Mouse (Mus musculus) ES-E14 (cell line): ENCODE results near the gene Zdhhc14.

ENCODE experiments used
- CHD2 ChIP-seq: IDR thresholded peaks from 2 replicates; pipeline ENCODE4 v1.6.1; 2014; ENCODE audit warnings: mild to moderate bottlenecking, low read depth, low read length, inconsistent platforms
- HCFC1 ChIP-seq: IDR thresholded peaks from 2 replicates; pipeline ENCODE4 v1.6.1; 2012; ENCODE audit warnings: low read length, inconsistent platforms, borderline replicate concordance; ENCODE audit not compliant: insufficient read depth
- ZC3H11A ChIP-seq: IDR thresholded peaks from 2 replicates; pipeline ENCODE4 v1.6.1; 2012; ENCODE audit warnings: low read depth, mild to moderate bottlenecking, inconsistent platforms, low read length, borderline replicate concordance
- ZNF384 ChIP-seq: IDR thresholded peaks from 2 replicates; pipeline ENCODE4 v1.6.1; 2012; ENCODE audit warnings: low read depth, low read length, inconsistent platforms

DNA sequence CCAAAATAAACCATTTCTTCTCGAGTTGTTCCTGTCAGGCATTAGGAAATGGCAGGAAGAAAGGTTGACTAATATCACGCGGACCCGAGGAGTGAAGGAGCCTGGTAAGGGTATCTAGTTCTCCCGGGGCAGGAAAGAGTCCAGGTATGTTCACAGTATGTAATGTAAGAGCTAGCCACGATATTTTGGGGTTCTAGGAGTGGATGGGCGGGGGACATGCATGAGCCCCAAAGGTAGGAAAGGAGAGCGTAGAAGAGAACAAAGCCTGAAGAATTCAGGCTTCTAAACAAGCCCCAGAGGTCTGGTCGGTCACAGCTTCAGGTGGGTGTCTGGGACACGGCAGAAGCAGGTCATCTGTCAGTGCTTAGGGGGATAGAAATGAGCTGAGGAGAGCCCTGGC lies 27.1 kb downstream of the Zdhhc14 start:
- TF ChIP-seq ZNF384 (no peak), CHD2 (no peak), ZC3H11A (no peak), HCFC1 (no peak)
